Mouse (Mus musculus) MN1 (cell line): Measurements from ENCODE around the gene Ebf3.
A peak's percentile ranks its signal among the peaks of the same experiment; 100 is the strongest.

Source experiments
- DNase-seq: peaks from one replicate; pipeline ENCODE4 v3.0.0-alpha.2; 2016; ENCODE audit warnings: low spot score

The Ebf3 gene

DNA sequence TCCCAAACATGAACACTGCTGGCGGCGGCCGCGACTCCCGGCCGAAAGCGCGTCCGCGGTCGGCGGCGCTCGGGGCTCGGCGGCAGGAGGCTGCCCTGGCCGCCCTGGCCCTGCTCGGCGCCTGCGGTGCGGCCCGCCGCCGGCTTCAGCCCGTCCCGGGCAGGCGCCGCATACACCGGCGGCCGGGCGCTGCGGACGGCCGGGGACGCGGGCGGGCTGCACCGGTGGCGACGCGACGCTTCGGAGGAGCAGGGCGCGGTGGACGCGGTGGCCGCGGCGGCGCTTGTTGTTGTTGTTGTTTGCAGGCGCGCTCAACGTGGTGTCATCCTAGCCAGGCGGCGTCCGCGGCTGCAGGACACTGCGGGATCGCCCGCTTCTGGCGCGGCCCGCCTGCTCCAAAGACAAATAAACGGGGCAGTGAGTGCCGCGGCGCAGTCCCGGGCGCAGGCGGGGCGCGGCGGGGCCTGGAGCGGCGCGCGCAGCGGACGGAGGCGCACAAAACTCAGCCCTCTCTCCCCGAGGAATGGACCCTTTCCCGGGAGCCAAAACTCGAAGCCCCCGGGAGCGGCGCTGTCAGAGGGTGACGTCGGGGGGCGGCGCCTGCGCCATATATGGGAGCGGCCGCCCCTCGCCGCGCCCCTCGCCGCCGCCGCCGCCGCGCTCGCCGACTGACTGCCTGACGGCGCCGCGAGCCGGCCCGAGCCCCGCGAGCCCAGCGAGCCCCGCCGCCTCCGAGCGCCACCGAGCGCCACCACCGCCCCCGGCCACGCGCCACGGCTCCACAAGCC is at the start of gene Ebf3:
Gene Ebf3 (minus strand): TSS at position 542 of the 788 bp plus-strand sequence.
- peak; percentile 94 for DNase-seq

DNA sequence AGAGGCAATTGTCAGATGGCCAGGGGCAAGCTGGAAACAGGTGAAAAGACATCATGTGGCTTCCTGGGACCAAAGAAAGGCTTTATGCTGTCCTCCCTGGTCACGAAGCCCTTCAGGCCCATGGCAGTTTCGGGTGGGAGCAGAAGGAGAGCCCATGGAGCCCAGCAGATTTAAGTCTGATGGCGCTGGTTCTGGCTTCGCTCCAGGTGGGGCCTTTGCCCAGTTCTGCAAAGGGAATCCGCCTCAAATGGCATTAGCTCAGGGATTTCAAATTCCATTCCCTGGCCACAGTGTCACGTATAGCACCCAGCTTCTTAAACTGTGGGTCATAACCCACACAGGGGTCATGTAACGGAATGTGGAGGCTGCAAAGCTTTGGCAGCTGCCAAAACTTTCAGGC is 32.6 kb upstream of the Ebf3 start:
- DNase-seq, result no peak

DNA sequence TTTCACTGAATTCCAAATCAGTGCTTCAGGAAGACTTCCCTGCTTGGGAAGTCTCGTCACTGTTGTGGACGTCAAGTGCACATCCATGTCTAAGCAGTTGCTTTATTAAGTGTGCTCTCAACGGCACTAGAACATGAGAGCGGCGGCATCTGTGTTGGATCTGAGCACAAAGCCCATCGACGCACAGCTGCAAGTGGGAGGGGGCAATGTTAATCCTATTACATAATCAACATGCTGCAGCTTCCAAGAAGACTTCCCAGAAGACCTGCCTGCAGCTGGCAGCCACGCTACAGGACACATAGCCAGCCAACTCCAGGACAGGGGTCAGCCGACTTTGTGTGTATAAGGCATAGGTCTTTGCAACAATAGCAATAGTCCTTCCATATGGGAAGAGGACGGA is 31.8 kb upstream of the Ebf3 start:
- no peak for DNase-seq

DNA sequence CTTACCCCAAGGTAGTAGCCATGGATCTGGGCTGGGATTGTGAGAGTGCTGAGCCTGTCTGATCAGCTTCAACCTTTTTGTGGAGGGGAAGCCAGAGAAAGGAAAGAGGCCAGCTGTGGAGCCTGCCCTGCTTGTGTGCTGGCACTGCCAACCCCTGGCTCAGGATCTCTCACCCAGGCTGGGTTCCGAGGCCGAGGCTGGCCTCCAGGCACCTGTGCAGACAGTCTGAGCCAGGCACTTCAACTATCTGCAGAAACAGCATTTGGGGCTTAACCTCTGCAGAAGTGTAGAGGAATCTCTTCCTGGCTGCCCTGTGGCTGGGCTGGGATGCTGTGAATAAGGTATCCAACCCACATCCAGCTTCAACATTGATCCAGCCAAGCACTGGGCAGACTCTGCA is 19.7 kb upstream of the Ebf3 start:
- DNase-seq, result no peak

DNA sequence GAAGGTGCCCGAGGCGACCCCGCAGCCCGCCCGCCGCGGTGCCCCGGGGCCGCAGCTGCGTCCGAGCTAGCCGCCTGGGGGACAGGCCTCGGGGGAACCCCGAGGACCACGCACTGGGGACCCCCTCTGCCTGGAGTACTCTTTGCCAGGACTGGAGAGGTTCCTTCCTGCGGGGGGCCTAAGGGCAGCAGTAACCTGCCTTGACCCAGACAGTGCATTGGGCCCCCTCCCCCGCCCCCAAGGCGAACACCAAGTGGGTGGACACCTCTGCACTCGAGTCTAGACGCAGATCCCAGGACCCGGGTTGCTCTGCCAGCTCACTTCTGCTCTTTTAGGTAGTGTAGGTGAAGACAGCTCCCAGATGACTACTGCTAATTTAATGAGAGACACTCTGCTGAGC is 8.7 kb upstream of the Ebf3 start:
- no peak for DNase-seq

DNA sequence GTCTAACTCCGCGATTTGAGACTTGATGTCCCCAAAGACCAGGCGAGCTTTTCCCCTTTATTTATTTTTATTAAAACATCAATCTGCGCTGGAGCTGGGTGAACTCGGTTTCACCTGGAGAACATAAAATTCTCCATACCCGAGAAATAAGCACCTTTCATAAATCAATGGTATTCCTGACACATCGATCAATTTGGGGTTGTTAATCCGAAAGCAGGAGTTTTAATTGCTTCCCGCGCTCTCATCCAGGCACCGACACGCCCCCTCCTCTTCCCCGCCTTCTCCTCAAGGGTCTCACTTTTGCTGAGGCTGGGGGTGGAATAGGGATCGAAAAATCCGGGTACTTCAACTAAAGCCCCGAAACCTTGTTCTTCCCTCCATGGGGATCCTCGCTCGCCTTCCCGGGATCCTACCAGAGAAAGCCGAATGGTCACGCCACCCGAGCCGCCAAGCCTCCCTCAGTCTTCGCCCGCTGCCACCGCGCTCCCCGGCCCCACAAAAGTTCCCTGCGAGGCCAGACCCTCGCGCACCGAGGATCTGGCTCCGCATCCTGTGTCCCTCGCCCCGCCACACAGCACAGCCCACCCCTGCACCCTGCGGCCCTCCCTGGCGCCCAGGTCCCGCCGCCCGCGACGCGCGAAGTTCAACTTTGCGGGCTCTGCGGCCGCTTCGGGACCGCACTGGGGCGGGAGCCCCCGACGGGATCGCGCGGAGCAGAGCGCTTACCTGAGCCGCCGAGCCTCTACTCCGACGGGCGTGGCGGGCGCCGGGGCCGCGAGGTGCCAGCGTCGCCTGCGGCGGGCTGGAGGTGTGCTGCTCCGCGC is 7.9 kb upstream of the Ebf3 start:
- DNase-seq, result no peak

DNA sequence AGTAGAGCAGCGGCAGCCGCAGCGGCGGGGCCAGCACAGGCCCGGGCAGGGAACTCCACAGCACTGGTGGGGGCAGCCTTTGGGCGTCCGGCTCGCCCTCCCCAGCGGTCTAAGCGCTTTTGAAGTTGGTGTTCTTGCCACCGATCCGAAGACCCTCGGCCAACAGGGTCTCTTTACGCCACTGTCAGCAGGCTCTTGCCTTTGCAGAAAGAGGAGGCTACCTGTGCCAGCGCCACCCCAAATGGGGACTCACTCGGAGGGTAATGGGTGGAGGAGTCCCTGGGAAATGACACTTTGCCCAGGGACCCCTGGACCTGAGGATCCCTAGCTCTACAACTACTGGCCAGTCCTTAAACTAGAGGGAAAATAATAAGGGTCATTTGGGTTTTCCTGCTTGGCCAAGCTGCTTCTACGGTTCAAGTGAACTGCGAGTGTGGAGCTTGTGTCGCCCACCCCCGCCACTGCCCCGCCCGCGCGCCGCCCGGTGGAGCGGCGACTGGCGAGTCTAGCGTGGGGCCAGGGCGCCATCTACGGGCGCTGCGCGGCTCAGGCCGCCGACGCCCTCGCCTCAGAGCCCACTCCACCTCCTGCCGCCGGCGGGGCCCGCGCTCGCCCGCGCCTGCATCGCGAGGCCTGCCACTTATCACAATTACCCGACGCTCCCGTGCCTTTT is 7.0 kb upstream of the Ebf3 start:
- no peak for DNase-seq

DNA sequence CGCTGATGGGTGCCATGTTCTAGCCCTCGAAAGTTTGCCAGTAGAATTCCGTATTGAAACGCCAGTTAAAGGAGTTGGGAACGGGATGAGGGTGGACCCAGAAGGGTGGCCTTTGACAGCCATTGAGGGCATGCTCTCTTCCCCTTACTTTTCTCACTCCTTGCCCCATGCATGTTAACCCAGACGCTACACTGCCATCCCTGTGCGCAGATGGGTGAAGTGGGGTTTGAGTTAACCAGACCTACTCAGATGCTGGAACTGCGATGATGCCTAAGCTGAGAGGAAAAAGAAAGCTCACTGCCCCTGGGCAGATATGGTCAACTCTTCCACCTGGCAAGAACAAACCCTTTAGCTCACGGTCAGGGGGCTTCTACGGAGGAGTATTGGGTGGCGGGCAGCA is 6.1 kb upstream of the Ebf3 start:
- no peak for DNase-seq

DNA sequence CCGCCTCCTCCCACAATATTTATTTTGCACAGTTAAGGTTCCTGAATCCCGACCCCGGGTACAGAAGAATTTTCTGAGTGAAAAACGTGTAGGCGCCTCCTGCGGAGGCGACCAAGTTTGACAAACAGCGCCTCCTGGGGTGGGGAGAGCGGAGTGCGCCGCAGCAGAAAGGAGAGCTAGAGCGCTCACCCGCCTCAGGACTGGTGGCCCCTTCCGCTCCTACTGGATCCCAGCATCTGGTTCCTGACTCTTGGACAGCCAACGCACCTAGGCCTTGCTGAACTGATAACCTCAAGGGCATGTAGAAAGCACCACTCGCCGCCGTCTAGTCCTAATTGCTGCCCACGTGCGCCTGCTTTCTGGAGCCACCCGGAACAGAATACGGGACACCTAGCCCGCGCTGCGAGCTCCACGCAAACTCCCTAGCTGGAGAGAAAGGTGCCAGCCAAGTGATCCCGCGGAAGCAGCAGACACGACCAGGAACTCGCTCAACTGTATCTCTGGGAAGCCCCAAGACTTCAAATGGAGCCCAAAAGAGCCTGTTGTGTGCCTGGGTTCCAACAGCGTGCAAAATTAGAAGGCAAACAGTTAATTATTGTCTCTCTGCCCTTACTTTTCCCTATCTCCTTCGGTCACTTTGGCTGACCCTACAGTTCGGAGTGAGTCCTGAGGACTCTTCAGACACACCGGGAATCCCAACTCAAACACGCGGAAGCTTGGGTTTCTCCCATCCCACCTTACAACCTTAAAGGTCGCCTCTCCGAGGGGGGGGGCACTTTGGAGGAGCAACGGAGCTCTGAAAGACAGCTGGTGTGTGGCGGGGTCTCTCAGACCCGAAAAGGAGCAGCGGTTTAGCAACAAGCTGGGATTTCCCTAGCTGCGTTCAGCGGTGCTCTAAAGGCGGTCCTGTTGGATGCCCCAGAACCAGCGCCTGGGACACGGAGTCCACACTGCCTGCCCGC is 5.0 kb upstream of the Ebf3 start:
- DNase-seq, result no peak

DNA sequence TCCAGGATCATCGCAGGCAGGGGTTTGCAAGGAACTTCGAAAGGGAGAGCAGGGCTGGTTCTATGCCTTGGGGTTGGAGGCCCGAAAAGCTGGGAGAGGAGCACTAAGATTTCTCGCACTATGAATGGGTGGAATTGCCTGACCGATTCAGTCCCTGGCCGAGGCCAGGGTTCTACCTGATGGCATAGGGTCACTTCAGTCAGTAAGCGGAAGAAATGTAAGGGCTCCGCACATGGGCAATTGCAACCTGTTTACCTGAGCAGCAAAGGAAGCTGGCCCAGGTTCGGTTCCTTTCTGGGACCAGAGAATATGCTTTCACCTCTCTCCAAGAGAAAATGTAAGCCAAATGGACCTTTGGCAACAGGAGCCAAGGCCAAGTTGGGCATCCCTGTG is 4.1 kb upstream of the Ebf3 start:
- DNase-seq, result no peak

DNA sequence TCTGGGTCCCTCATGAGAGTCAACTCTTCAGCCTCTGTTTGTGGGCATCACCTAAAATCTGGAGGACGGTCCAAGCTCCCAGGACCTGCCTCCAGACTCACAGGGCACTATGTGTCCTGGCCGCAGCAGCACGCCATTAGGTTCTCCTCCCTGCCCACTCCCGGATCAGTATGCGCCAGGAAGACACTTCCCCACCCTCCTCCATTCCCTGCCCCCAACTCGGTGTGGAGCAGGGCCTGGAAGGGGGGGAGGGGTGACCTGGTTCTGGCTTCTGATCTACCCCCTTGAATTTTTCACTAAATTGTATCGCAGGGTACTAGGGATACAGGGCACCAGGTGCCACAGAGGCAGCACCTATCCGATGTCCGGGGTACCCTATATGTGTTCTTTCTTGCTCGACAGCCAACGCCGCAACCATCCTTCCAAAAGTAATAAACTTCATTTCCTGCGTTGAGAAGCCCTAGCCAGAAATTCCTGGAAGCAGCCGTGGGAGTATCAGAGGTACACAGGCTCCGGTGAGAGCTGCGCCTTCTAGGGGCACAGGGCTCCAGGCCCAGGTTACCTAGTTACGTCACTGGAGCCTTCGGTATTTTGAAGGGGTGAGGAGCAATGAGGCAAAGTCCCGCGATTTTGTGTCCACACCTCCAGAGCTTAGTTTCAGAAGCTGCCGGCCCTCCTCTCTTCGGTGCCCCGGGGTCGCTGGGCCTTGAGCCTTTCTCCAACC is 3.6 kb upstream of the Ebf3 start:
- no peak for DNase-seq

DNA sequence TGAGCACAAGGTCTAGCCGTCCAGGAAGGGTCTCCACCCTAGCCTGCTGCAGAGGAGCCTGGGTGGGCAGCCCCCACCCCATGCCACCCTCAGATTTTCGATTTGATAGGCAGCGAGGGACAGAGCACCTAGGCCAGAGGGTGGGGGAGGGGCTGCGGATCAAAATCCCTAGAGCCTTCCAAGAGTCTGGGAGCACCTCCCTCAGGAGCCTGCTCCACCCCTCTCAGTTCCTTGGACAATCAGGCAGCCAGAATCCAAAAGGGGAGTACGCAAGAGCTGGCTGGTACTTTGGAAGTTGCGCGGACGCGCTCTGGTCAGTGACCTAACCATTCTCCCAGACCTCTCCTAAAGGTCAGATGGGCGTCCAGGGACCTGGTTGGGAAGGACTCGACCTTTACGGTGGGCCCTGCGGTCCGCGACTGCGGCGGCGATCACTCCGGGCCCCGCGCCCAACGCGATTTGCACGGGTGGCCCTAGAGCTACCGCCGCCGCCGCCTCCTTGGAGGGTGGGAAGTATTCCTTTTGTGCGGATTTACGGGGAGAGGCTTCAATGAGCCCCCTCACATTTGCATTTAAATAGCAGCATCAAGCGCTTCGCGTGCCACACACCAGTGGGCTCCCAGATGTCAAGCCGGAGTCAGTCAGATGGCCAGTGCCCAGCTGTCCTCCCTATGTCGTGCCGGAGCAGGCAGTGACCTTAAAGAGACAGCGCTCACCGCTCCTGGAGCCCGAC is 2.8 kb upstream of the Ebf3 start:
- no peak for DNase-seq

DNA sequence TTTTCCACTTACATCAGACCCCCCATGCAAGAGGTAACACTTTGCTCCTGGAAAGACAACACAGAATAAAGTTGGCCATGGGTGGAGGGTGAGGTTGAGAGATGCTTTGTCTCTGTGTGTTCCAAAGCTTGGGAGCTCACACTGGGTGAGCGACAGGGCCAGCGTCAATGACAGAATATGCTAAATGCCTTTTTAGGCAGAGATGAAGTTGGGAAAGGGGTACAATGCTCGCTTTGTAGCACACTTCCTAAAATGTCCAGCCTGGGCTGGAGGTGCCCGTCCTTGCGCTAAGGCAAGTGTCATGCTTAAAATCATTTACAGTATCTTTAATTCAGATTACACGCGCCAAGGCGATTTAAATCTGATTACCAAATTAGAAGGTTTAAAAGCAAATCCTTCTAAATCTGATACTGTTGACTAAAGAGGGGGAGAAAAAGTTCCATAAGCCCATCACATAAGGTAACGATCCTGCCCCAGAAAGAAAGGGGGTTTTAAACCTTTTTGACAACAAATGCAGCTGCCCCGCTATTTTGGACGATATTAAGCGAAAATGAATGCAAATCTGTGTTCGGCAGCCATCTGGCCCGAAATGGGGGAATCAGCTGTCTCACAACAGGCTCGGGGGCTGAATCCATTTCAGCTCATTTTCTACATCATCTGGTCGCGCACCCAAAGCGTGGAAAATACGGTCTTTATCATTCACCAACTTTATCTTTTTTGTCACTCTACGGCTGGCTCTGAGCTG is 2.1 kb upstream of the Ebf3 start:
- DNase-seq, result no peak

DNA sequence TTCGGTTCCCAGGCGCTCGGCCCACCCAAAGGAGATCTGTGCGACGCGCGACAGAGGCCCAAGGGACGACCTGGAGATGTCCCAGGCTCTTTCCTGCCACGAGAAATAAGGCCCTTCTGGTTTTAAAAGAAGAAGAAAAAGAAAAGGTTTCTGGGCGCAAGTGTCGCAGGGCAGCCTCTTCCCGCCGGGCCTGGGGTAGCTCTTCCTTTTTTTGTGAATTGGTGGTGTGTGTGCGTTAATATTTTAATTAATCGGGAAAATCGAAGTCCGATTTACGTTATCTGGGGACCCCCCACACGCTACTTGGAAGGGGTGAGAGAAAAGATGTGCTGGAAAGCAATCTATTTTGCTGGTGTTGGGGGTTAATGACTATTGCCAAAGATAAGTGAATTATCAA is 1.3 kb upstream of the Ebf3 start:
- DNase-seq, result no peak

DNA sequence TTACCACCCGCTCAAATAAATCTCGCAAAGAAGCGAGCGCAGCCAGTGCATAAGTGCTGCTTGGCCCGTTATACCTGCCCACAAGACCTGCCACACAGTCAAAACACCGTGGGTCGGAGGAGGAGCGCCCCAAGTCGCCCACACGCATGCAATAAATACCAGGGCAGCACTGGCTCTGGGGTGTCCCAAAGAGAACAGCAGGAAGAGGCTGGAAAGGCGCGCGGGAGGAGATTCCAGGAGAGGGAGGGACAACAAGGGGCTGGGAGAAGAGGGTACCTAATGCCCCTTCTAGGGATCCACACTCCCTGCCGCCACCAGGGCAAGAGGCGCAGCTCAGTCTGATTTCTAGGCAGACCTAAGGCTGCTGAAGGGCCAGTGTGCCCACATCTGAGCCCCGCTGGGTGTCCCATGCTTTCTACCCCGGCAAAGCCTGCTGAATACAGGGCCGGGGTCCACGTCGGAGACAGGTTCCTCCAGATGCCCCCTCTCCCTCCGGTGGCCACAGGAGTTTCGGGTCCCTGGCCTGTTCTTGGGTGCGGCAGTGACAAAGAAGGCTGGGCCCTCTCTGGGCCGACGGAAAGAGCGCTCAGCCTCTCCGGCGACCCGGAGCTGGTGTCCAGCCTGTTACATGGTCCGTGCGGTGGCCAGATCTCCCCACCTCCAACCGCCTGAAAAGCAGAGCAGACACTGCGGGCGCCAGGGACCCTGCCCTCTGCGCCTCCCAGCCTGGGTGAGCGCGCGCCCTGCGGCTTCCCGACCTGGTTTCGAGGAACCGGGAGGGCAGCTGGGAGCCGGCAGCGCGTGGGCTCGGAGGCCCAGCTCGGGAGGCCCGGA is 682 bp upstream of the Ebf3 start:
- peak; percentile 75 for DNase-seq

DNA sequence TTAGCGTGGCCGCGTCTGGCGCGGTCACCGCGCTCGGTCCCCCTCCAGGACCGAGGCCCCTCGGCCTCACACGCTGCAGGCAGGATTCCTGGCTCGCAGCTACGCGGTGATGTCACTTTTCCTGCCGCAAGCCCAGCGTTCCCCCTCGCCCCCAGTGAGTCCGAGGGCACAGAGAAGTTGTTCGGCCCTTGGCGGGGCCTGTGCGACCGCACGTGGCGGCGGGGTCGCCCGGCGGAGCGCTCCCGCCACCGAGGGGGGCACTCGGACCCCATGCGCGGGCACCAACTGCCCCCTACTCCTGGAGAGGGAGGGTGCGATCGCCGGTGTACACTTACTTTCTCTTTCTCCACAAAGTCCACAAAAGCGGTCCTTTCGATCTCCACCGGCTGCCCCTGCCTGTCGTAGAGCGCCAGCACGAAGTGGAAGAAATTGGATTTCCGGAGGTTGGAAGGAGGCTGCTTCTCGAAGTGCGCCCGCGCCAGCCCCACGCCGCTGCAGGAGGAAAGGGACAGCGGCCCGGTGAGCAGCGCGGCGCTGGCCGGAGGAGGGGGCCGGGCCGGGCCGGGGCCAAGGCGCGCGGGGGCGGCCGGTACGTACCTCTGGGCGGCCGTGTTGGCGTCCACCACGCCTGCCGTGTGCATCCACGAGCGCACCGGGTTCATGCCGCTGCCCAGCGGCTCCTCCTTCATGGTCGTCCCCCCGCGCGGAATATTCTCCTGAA is 902 bp downstream of the Ebf3 start:
- peak; percentile 53 for DNase-seq

DNA sequence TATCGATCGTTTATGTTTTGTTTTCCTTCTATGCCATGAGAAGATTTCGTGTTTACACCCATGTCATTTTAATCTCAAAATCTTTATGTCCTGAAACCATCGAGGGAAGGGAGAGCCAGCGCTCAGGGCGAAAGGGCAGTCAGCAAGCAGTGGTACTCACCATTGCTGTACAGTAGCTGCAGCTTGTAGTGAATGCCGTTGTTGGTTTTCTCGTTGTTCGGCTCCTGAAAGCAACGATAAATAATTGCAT is 1.4 kb downstream of the Ebf3 start:
- DNase-seq, result no peak

DNA sequence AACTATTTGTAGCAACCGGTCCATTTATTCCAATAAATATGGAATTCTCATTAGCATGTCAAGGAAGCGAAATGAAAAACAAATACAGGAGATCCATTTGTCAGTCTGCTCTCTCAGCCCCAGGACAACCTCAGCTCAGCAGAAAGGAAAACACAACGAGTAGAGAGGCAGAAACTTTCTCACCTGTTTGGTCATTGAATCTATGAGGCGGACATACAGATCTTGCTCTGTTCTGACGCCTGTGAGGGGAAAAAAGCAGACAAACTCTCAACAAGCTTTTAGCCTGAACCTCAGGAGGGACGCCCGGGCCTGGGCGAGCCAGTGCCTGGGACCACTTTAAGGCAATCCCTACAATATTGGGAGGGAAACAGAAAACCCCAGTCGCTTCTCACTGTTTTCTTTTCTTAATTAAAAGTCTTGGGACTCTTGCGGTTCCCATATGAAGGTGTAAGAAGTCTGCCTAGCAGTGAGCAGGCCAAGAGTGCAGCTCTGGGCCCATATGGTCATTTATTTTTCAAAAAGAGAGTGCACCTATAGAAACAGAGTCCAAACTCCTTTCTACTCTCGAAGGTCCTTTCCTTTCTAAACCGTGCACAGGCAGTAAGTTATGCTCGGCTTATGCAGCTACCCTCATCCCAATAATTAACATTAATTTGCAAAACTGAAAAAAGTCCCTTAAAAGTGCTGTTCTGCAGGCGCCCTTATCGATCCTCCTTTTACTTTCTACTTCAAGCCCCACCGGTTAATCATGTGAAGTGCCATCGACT is 1.9 kb downstream of the Ebf3 start:
- DNase-seq, result no peak
